Mouse (Mus musculus) forebrain, embryonic 15.5 days (tissue): ENCODE data around the gene Gm42417. TPM values are rescaled to one million over a fixed set of nuclear protein-coding genes. Genes with fewer than 3 reads are reported as not detected.

Experiments
- ATAC-seq: fragments of 200-750 bp; cut with Nextera tagmentation; replicated peaks from 2 replicates; pipeline ENCODE4 v1.8.0; 2017; ENCODE audit warnings: mild to moderate bottlenecking, moderate TSS enrichment, moderate library complexity
- H3K27ac ChIP-seq: fragments of 300-500 bp; sonication (generic); replicated peaks from 2 replicates; pipeline ENCODE4 v1.5.1; 2015; ENCODE audit warnings: mild to moderate bottlenecking, inconsistent platforms
- H3K27me3 ChIP-seq: fragments of 300-500 bp; sonication (generic); 2 replicates; pipeline ENCODE4 v1.6.1; 2015; ENCODE audit warnings: inconsistent platforms
- H3K36me3 ChIP-seq: fragments of 300-500 bp; sonication (generic); 2 replicates; pipeline ENCODE4 v1.6.1; 2015; ENCODE audit warnings: mild to moderate bottlenecking, inconsistent platforms
- H3K4me1 ChIP-seq: fragments of 300-500 bp; sonication (generic); 2 replicates; pipeline ENCODE4 v1.6.1; 2015; ENCODE audit warnings: inconsistent platforms
- H3K4me2 ChIP-seq: fragments of 300-500 bp; sonication (generic); replicated peaks from 2 replicates; pipeline ENCODE4 v1.6.1; 2015; ENCODE audit warnings: mild to moderate bottlenecking, inconsistent platforms
- H3K4me3 ChIP-seq: fragments of 300-500 bp; sonication (generic); 2 replicates; pipeline ENCODE4 v1.5.1; 2015; ENCODE audit warnings: mild to moderate bottlenecking, inconsistent platforms
- H3K9ac ChIP-seq: fragments of 300-500 bp; sonication (generic); replicated peaks from 2 replicates; pipeline ENCODE4 v1.6.1; 2015; ENCODE audit warnings: mild to moderate bottlenecking, inconsistent platforms
- H3K9me3 ChIP-seq: fragments of 300-500 bp; sonication (generic); 2 replicates; pipeline ENCODE4 v1.6.1; 2016; ENCODE audit warnings: inconsistent platforms
- WGBS: fragments of 180-500 bp; shearing (Covaris S2); methylation state at CpG from one replicate; pipeline ENCODE4 v1.1.7; 2015; ENCODE audit warnings: mixed read lengths; 5-methylcytosine and 5-hydroxymethylcytosine counted together
- polyA plus RNA-seq: library from polyadenylated mRNA; unstranded; fragments of >200 nt; fragmentation: Nextera tagmentation; extraction: Ambion mirVana; gene quantifications from 2 replicates; pipeline ENCODE4 v1.2.1, GENCODE M21; 2015

Gene Gm42417
- polyA plus RNA-seq, 1 experiment from 2014 or later = not detected

- no peak overlapping the region for H3K4me3 ChIP-seq
- no peaks in the 10 kb centered on the region for H3K9me3 ChIP-seq
- peaks cover 54% of the 10 kb centered on the region for H3K4me1 ChIP-seq
- H3K9ac ChIP-seq = no peak overlapping the region
- H3K27ac ChIP-seq = no peak overlapping the region
- peaks cover 65% of the 10 kb centered on the region for H3K36me3 ChIP-seq
- no peak for ATAC-seq
- 86% methylated on average over 17 of the region's 17 CpGs for WGBS
- no peak overlapping the region for H3K4me2 ChIP-seq
- no peaks in the 10 kb centered on the region for H3K27me3 ChIP-seq
Measured at GRCm38 (mm10) chr1:36551904-36552303, 12.7 kb upstream of the Gm42417 start.

- Histone ChIP-seq H3K27me3 (no peaks in the 10 kb centered on the region), H3K9ac (no peak overlapping the region), H3K27ac (no peak overlapping the region), H3K4me3 (no peak overlapping the region), H3K36me3 (peaks cover 63% of the 10 kb centered on the region), H3K9me3 (no peaks in the 10 kb centered on the region), H3K4me2 (no peak overlapping the region), H3K4me1 (peaks cover 60% of the 10 kb centered on the region)
- WGBS = 85% methylated on average over 20 of the region's 20 CpGs
- ATAC-seq = no peak
Measured at GRCm38 (mm10) chr1:36550075-36550863, 11.0 kb upstream of the Gm42417 start.

- Histone ChIP-seq H3K4me2 (no peak overlapping the region), H3K36me3 (peaks cover 55% of the 10 kb centered on the region), H3K9me3 (no peaks in the 10 kb centered on the region), H3K4me1 (peaks cover 52% of the 10 kb centered on the region), H3K4me3 (no peak overlapping the region), H3K27ac (no peak overlapping the region), H3K27me3 (no peaks in the 10 kb centered on the region), H3K9ac (no peak overlapping the region)
- 82% methylated on average over 18 of the region's 18 CpGs for WGBS
- ATAC-seq = no peak
Measured at GRCm38 (mm10) chr1:36549491-36549890, 10.3 kb upstream of the Gm42417 start.

GRCm38 (mm10) chr1:36548771-36549170 is 9.5 kb upstream of the Gm42417 start:
- Histone ChIP-seq H3K27ac (no peak overlapping the region), H3K27me3 (no peaks in the 10 kb centered on the region), H3K4me3 (no peak overlapping the region), H3K4me2 (no peak overlapping the region), H3K36me3 (peaks cover 49% of the 10 kb centered on the region), H3K4me1 (peaks cover 45% of the 10 kb centered on the region), H3K9ac (no peak overlapping the region), H3K9me3 (no peaks in the 10 kb centered on the region)
- 59% methylated on average over 8 of the region's 8 CpGs for WGBS
- no peak for ATAC-seq

GRCm38 (mm10) chr1:36547981-36548598 is 8.9 kb upstream of the Gm42417 start:
- Histone ChIP-seq H3K4me3 (no peak overlapping the region), H3K9me3 (no peaks in the 10 kb centered on the region), H3K27ac (peak overlapping the region; percentile 80), H3K4me1 (peaks cover 43% of the 10 kb centered on the region), H3K27me3 (no peaks in the 10 kb centered on the region), H3K9ac (peak overlapping the region; percentile 76; the same call in 1 of the 2 replicates), H3K36me3 (peaks cover 42% of the 10 kb centered on the region), H3K4me2 (no peak overlapping the region)
- no peak for ATAC-seq
- 30% methylated on average over 9 of the region's 9 CpGs for WGBS

GRCm38 (mm10) chr1:36546888-36547471 is 7.8 kb upstream of the Gm42417 start, which contains the start of gene Ankrd39:
TSS of gene Ankrd39 (minus strand) at chr1:36547445.
- Histone ChIP-seq H3K36me3 (peaks cover 31% of the 10 kb centered on the region), H3K4me1 (peaks cover 43% of the 10 kb centered on the region), H3K4me2 (peak within 1 kb of the TSS; percentile 64), H3K27me3 (no peaks in the 10 kb centered on the region), H3K9me3 (no peaks in the 10 kb centered on the region), H3K9ac (peak within 1 kb of the TSS; percentile 76), H3K27ac (peak within 1 kb of the TSS; percentile 80), H3K4me3 (peak within 1 kb of the TSS; percentile 57)
- ATAC-seq = peak; percentile 97
- under 1% methylated on average over 43 of the region's 43 CpGs for WGBS

- Histone ChIP-seq H3K4me1 (peaks cover 43% of the 10 kb centered on the region), H3K9ac (peak overlapping the region; percentile 76; the same call in 1 of the 2 replicates), H3K36me3 (peaks cover 29% of the 10 kb centered on the region), H3K27ac (no peak overlapping the region), H3K27me3 (no peaks in the 10 kb centered on the region), H3K9me3 (no peaks in the 10 kb centered on the region), H3K4me2 (peak overlapping the region; percentile 64), H3K4me3 (peak overlapping the region; percentile 57)
- no peak for ATAC-seq
- WGBS = 66% methylated on average over 19 of the region's 19 CpGs
Measured at GRCm38 (mm10) chr1:36545845-36546600, 6.8 kb upstream of the Gm42417 start.

- no peak for ATAC-seq
Measured at GRCm38 (mm10) chr1:36545382-36545781, 6.2 kb upstream of the Gm42417 start.

GRCm38 (mm10) chr1:36542925-36543324 is 3.7 kb upstream of the Gm42417 start:
- 92% methylated on average over 9 of the region's 9 CpGs for WGBS
- H3K27me3 ChIP-seq = no peaks in the 10 kb centered on the region
- H3K4me3 ChIP-seq = no peak overlapping the region
- peaks cover 21% of the 10 kb centered on the region for H3K4me1 ChIP-seq
- H3K9me3 ChIP-seq = no peaks in the 10 kb centered on the region
- peaks cover 17% of the 10 kb centered on the region for H3K36me3 ChIP-seq
- no peak for ATAC-seq
- H3K4me2 ChIP-seq = no peak overlapping the region
- H3K9ac ChIP-seq = no peak overlapping the region
- no peak overlapping the region for H3K27ac ChIP-seq

More at GRCm38 (mm10) chr1:36545382-36545781, 6.2 kb upstream of the Gm42417 start:
- 82% methylated on average over 2 of the region's 2 CpGs for WGBS
- Histone ChIP-seq H3K9ac (no peak overlapping the region), H3K27me3 (no peaks in the 10 kb centered on the region), H3K36me3 (peaks cover 28% of the 10 kb centered on the region), H3K4me1 (peaks cover 40% of the 10 kb centered on the region), H3K9me3 (no peaks in the 10 kb centered on the region), H3K4me2 (no peak overlapping the region), H3K4me3 (no peak overlapping the region), H3K27ac (no peak overlapping the region)

GRCm38 (mm10) chr1:36541844-36542243 is 2.6 kb upstream of the Gm42417 start:
- no peak overlapping the region for H3K4me3 ChIP-seq
- peaks cover 17% of the 10 kb centered on the region for H3K36me3 ChIP-seq
- no peak overlapping the region for H3K9ac ChIP-seq
- no peak for ATAC-seq
- H3K4me2 ChIP-seq = no peak overlapping the region
- no peaks in the 10 kb centered on the region for H3K27me3 ChIP-seq
- 89% methylated on average over 16 of the region's 16 CpGs for WGBS
- peaks cover 19% of the 10 kb centered on the region for H3K4me1 ChIP-seq
- H3K27ac ChIP-seq = no peak overlapping the region
- H3K9me3 ChIP-seq = no peaks in the 10 kb centered on the region

- H3K4me3 ChIP-seq = no peak overlapping the region
- H3K36me3 ChIP-seq = peaks cover 17% of the 10 kb centered on the region
- H3K9ac ChIP-seq = no peak overlapping the region
- no peaks in the 10 kb centered on the region for H3K9me3 ChIP-seq
- peaks cover 10% of the 10 kb centered on the region; the same call in 1 of the 2 replicates for H3K4me1 ChIP-seq
- ATAC-seq = no peak
- 93% methylated on average over 12 of the region's 12 CpGs for WGBS
- H3K27ac ChIP-seq = no peak overlapping the region
- H3K27me3 ChIP-seq = no peaks in the 10 kb centered on the region
- H3K4me2 ChIP-seq = no peak overlapping the region
Measured at GRCm38 (mm10) chr1:36540807-36541206, 1.6 kb upstream of the Gm42417 start.
